In genomic region chr9:68765595-68765994, GRCm38 (mm10) we compare ENCODE assay signal across 13 mouse cellular contexts.
DNase-seq lines count a peak whose midpoint lies in the region; ATAC-seq and TF ChIP-seq lines count a peak whose summit lies in the region.
"Had no signal": no experiment of that assay in that cellular context is flagged by ENCODE, and none has a peak within 500 bp of the region (broad histone marks: within the 10 kb centered on the region; RNA-seq: fewer than 3 reads in every experiment).

No protein-coding gene starts in this region.

- H3K9ac ChIP-seq in kidney, embryonic 14.5 days (ENCODE audit: low read depth, low read length) = no peak overlapping the region
- no peak overlapping the region for H3K9ac ChIP-seq in lung, embryonic 14.5 days
- H3K9ac ChIP-seq: limb, embryonic 13.5 days had no signal

- peak; percentile 34; the same call in 1 of the 2 replicates for TF ChIP-seq CTCF in lung, embryonic 14.5 days (IDR thresholded peaks at IDR 0.05; ENCODE audit: low read depth)

- H3K36me3 ChIP-seq in kidney, embryonic 14.5 days (ENCODE audit: control insufficient read depth, insufficient read depth, low read length) = no peaks in the 10 kb centered on the region
- H3K36me3 ChIP-seq in lung, embryonic 14.5 days (ENCODE audit: insufficient read depth) = no peaks in the 10 kb centered on the region
- H3K36me3 ChIP-seq: hindbrain, embryonic 10.5 days; limb, embryonic 13.5 days had no signal

- DNase-seq in adrenal gland, postnatal 25 days = peak; percentile 18
- no peak for DNase-seq in adrenal gland, adult 18-20 months (ENCODE audit: low spot score in 2 of 2)
- peak; percentile 15 for DNase-seq in kidney, adult 9 months
- DNase-seq in lung, embryonic 14.5 days = no peak
- DNase-seq in lung, adult 18-20 months = no peak
- peak; percentile 43 for DNase-seq in R1 (ENCODE audit: low read depth, low spot score)
- DNase-seq: heart, adult 18-20 months; retina, postnatal 1 day had no signal

- 96% methylated on average over 1 of the region's 1 CpGs for WGBS in kidney, embryonic 14.5 days
- WGBS in lung, embryonic 14.5 days = 63% methylated on average over 1 of the region's 1 CpGs

- no peaks in the 10 kb centered on the region for H3K4me1 ChIP-seq in kidney, embryonic 14.5 days (ENCODE audit: control insufficient read depth, insufficient read depth, low read length)
- no peaks in the 10 kb centered on the region for H3K4me1 ChIP-seq in lung, embryonic 14.5 days (ENCODE audit: insufficient read depth)
- H3K4me1 ChIP-seq: megakaryocyte, embryonic 14.5 days had no signal

- no peak overlapping the region for H3K4me3 ChIP-seq in kidney, embryonic 14.5 days (ENCODE audit: low read length)
- H3K4me3 ChIP-seq in lung, embryonic 14.5 days (ENCODE audit: low read depth, low read length) = no peak overlapping the region
- H3K4me3 ChIP-seq: hindbrain, embryonic 10.5 days; limb, embryonic 13.5 days; megakaryocyte, embryonic 14.5 days had no signal

- H3K4me2 ChIP-seq in kidney, embryonic 14.5 days (replicated peaks; ENCODE audit: low read depth, low read length) = no peak overlapping the region
- H3K4me2 ChIP-seq in lung, embryonic 14.5 days = no peak overlapping the region
- H3K4me2 ChIP-seq: limb, embryonic 13.5 days had no signal

- no peaks in the 10 kb centered on the region for H3K9me3 ChIP-seq in kidney, embryonic 14.5 days (ENCODE audit: control insufficient read depth, low read length)
- H3K9me3 ChIP-seq in lung, embryonic 14.5 days (ENCODE audit: low read depth, low read length) = no peaks in the 10 kb centered on the region
- H3K9me3 ChIP-seq: hindbrain, embryonic 10.5 days; limb, embryonic 13.5 days had no signal

- no peak for ATAC-seq in kidney, embryonic 14.5 days (ENCODE audit: low FRiP score, low TSS enrichment)
- no peak for ATAC-seq in lung, embryonic 14.5 days (ENCODE audit: insufficient read depth)
- ATAC-seq in megakaryocyte-erythroid progenitor cell, adult 5-6 weeks (replicated peaks; ENCODE audit: low FRiP score, low TSS enrichment, poor library complexity, severe bottlenecking) = no peak

- H3K27me3 ChIP-seq in kidney, embryonic 14.5 days (ENCODE audit: control insufficient read depth, insufficient read depth, low read length) = no peaks in the 10 kb centered on the region
- no peaks in the 10 kb centered on the region for H3K27me3 ChIP-seq in lung, embryonic 14.5 days (ENCODE audit: insufficient read depth, low read length)
- H3K27me3 ChIP-seq: limb, embryonic 13.5 days; megakaryocyte, embryonic 14.5 days had no signal

- H3K27ac ChIP-seq in kidney, embryonic 14.5 days (ENCODE audit: low read depth, low read length) = no peak overlapping the region
- no peak overlapping the region for H3K27ac ChIP-seq in lung, embryonic 14.5 days (ENCODE audit: low read depth)
- H3K27ac ChIP-seq: hindbrain, embryonic 10.5 days; limb, embryonic 13.5 days had no signal

Comparison
In these comparisons a context has a peak if more than half of its experiments do, and no peak if none do; other contexts are left out.
1. DNase-seq: peak in adrenal gland, postnatal 25 days (single experiment), kidney, adult 9 months (single experiment) and R1 (single experiment); none in adrenal gland, adult 18-20 months (0 of 2), lung, embryonic 14.5 days (single experiment) and lung, adult 18-20 months (0 of 2).